Mouse (Mus musculus) intestine, embryonic 16.5 days (tissue): Measurements from ENCODE around the gene Fhad1. TPM values are rescaled to one million over a fixed set of nuclear protein-coding genes. Genes with fewer than 3 reads are reported as not detected.

Experiments used
- ATAC-seq: fragments of 200-750 bp; cut with Nextera tagmentation; 2 replicates; pipeline ENCODE4 v1.8.0; 2017; ENCODE audit warnings: moderate TSS enrichment, moderate library complexity
- H3K27ac ChIP-seq: fragments of 300-500 bp; sonication (generic); 2 replicates; pipeline ENCODE4 v1.5.1; 2014; ENCODE audit warnings: mild to moderate bottlenecking, low read length
- H3K27me3 ChIP-seq: fragments of 300-500 bp; sonication (generic); replicated peaks from 2 replicates; pipeline ENCODE4 v1.6.1; 2014; ENCODE audit warnings: low read length, control low read depth, mixed read lengths; ENCODE audit not compliant: control insufficient read depth, insufficient read depth
- H3K36me3 ChIP-seq: fragments of 300-500 bp; sonication (generic); 2 replicates; pipeline ENCODE4 v1.6.1; 2014; ENCODE audit warnings: low read length, control low read depth; ENCODE audit not compliant: control insufficient read depth, insufficient read depth
- H3K4me1 ChIP-seq: fragments of 300-500 bp; sonication (generic); 2 replicates; pipeline ENCODE4 v1.6.1; 2014; ENCODE audit warnings: low read length, control low read depth, mixed read lengths; ENCODE audit not compliant: control insufficient read depth, insufficient read depth
- H3K4me2 ChIP-seq: fragments of 300-500 bp; sonication (generic); 2 replicates; pipeline ENCODE4 v1.6.1; 2014; ENCODE audit warnings: low read depth, low read length, control low read depth
- H3K4me3 ChIP-seq: fragments of 300-500 bp; sonication (generic); 2 replicates; pipeline ENCODE4 v1.5.1; 2014; ENCODE audit warnings: mild to moderate bottlenecking, low read length
- H3K9ac ChIP-seq: fragments of 300-500 bp; sonication (generic); 2 replicates; pipeline ENCODE4 v1.6.1; 2014; ENCODE audit warnings: low read depth, low read length
- H3K9me3 ChIP-seq: fragments of 300-500 bp; sonication (generic); 2 replicates; pipeline ENCODE4 v1.6.1; 2016; ENCODE audit warnings: low read length, control low read depth; ENCODE audit not compliant: control insufficient read depth
- WGBS: fragments of 180-500 bp; shearing (Covaris S2); extraction: QIAGEN DNeasy Blood & Tissue Kit; methylation state at CpG from one replicate; pipeline ENCODE4 v1.1.7; 2014; 5-methylcytosine and 5-hydroxymethylcytosine counted together
- polyA plus RNA-seq: library from polyadenylated mRNA; unstranded; fragments of >200 nt; fragmentation: Nextera tagmentation; extraction: Ambion mirVana; gene quantifications from 2 replicates; pipeline ENCODE4 v1.2.1, GENCODE M21; 2015

The Fhad1 gene
- polyA plus RNA-seq, result 1.4 and 2.3 TPM in 2 replicates

- Histone ChIP-seq H3K9me3 (no peaks in the 10 kb centered on the region), H3K36me3 (no peaks in the 10 kb centered on the region), H3K27ac (peak within 1 kb of the TSS; percentile 42; the same call in 1 of the 2 replicates), H3K27me3 (no peaks in the 10 kb centered on the region), H3K4me3 (peak within 1 kb of the TSS; percentile 49), H3K4me2 (peak within 1 kb of the TSS; percentile 63), H3K4me1 (peaks cover 15% of the 10 kb centered on the region), H3K9ac (peak within 1 kb of the TSS; percentile 61)
- peak; percentile 92 for ATAC-seq
- WGBS, result 2% methylated on average over 43 of the region's 46 CpGs
These were observed at the start of gene Fhad1 for GRCm38 (mm10) chr4:142014659-142015608. Fhad1 (minus strand) TSS chr4:142015082.

- 0 out of 2 replicates have a peak, but pooled peaks have one; percentile 16 for ATAC-seq
- WGBS, result 79% methylated on average over 8 of the region's 8 CpGs
These were observed 48.2 kb upstream of the Fhad1 start for GRCm38 (mm10) chr4:142063057-142063534.

GRCm38 (mm10) chr4:142061485-142062240, 46.8 kb upstream of the Fhad1 start:
- 73% methylated on average over 23 of the region's 23 CpGs for WGBS
- no peak for ATAC-seq

More at GRCm38 (mm10) chr4:142063057-142063534, 48.2 kb upstream of the Fhad1 start:
- Histone ChIP-seq H3K27ac (peak overlapping the region; percentile 42; the same call in 1 of the 2 replicates), H3K4me1 (peaks cover 63% of the 10 kb centered on the region), H3K9me3 (peaks cover 3% of the 10 kb centered on the region; the same call in 1 of the 2 replicates), H3K4me2 (no peak overlapping the region), H3K9ac (no peak overlapping the region), H3K4me3 (no peak overlapping the region), H3K27me3 (no peaks in the 10 kb centered on the region), H3K36me3 (no peaks in the 10 kb centered on the region)

GRCm38 (mm10) chr4:142060455-142061378, 45.8 kb upstream of the Fhad1 start:
- peaks cover 57% of the 10 kb centered on the region for H3K4me1 ChIP-seq
- H3K4me3 ChIP-seq, result no peak overlapping the region
- peaks cover 3% of the 10 kb centered on the region; the same call in 1 of the 2 replicates for H3K9me3 ChIP-seq
- H3K9ac ChIP-seq, result 0 out of 2 replicates have a peak overlapping the region, but pooled peaks have one; percentile 5
- H3K36me3 ChIP-seq, result no peaks in the 10 kb centered on the region
- 48% methylated on average over 18 of the region's 18 CpGs for WGBS
- H3K27ac ChIP-seq, result peak overlapping the region; percentile 26
- H3K27me3 ChIP-seq, result no peaks in the 10 kb centered on the region
- no peak overlapping the region for H3K4me2 ChIP-seq
- peak; percentile 35 for ATAC-seq

More at GRCm38 (mm10) chr4:142061485-142062240, 46.8 kb upstream of the Fhad1 start:
- Histone ChIP-seq H3K9me3 (peaks cover 3% of the 10 kb centered on the region; the same call in 1 of the 2 replicates), H3K4me1 (peaks cover 65% of the 10 kb centered on the region), H3K36me3 (no peaks in the 10 kb centered on the region), H3K4me2 (no peak overlapping the region), H3K4me3 (no peak overlapping the region), H3K27ac (0 out of 2 replicates have a peak overlapping the region, but pooled peaks have one; percentile 26), H3K27me3 (no peaks in the 10 kb centered on the region), H3K9ac (no peak overlapping the region)

- no peak for ATAC-seq
- Histone ChIP-seq H3K4me2 (no peak overlapping the region), H3K27me3 (no peaks in the 10 kb centered on the region), H3K9me3 (peaks cover 3% of the 10 kb centered on the region; the same call in 1 of the 2 replicates), H3K27ac (no peak overlapping the region), H3K36me3 (no peaks in the 10 kb centered on the region), H3K9ac (no peak overlapping the region), H3K4me3 (no peak overlapping the region), H3K4me1 (peaks cover 51% of the 10 kb centered on the region)
- 84% methylated on average over 8 of the region's 8 CpGs for WGBS
These were observed 44.9 kb upstream of the Fhad1 start for GRCm38 (mm10) chr4:142059841-142060193.

- 79% methylated on average over 13 of the region's 13 CpGs for WGBS
These were observed 44.4 kb upstream of the Fhad1 start for GRCm38 (mm10) chr4:142059113-142059840.

GRCm38 (mm10) chr4:142057529-142058216, 42.8 kb upstream of the Fhad1 start:
- H3K36me3 ChIP-seq, result no peaks in the 10 kb centered on the region
- WGBS, result 87% methylated on average over 22 of the region's 22 CpGs
- H3K27ac ChIP-seq, result no peak overlapping the region
- H3K4me1 ChIP-seq, result peaks cover 49% of the 10 kb centered on the region
- 0 out of 2 replicates have a peak overlapping the region, but pooled peaks have one; percentile 21 for H3K9ac ChIP-seq
- ATAC-seq, result no peak
- H3K4me2 ChIP-seq, result no peak overlapping the region
- H3K27me3 ChIP-seq, result no peaks in the 10 kb centered on the region
- no peak overlapping the region for H3K4me3 ChIP-seq
- peaks cover 3% of the 10 kb centered on the region; the same call in 1 of the 2 replicates for H3K9me3 ChIP-seq

More at GRCm38 (mm10) chr4:142059113-142059840, 44.4 kb upstream of the Fhad1 start:
- Histone ChIP-seq H3K27me3 (no peaks in the 10 kb centered on the region), H3K9ac (no peak overlapping the region), H3K27ac (no peak overlapping the region), H3K9me3 (peaks cover 3% of the 10 kb centered on the region; the same call in 1 of the 2 replicates), H3K4me1 (peaks cover 48% of the 10 kb centered on the region), H3K36me3 (no peaks in the 10 kb centered on the region), H3K4me2 (no peak overlapping the region), H3K4me3 (no peak overlapping the region)
- no peak for ATAC-seq
